Mouse (Mus musculus): ENCODE results near the gene Mrm3. TPM values are rescaled to one million over a fixed set of nuclear protein-coding genes. Genes with fewer than 3 reads are reported as not detected.

Gene Mrm3
- polyA plus RNA-seq, 1 experiment from 2014 or later = 20.4 TPM

DNA sequence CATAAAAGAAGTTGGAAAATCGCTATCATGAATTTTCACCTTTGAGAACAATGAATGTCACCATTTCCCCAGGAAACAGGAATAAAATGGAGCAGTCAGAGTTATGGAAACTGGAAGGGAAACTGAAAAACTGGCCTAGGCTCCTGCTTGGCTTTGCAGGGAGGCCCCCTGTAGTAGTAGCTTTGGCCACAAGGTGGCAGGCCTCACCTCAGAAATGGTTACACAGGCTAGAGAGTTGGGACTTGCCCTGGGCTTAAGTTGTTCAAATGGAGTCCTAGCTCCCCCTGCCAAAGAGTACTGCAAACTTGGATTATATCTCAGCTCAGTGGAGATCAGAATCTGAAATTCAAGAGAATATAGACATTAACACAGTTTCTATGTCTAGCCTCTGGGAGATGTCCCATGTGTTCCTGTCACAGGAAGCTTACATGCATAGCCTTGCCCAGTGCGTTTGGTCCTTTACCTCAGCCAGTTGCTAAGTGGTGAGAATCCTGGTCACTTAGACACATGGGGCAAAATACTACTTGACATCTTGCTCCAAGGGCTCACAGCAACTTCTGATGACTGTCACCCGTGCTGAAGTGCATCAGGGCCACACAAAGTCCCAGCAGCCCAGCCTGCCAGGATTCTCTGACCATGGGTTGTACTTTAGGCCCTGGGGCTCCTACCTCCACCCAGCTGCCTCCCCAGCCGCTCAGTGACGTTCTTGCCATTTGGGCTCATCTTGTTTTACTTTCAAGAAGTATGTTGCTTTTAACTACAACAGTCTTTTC, 9.8 kb downstream of the Mrm3 start:
- Histone ChIP-seq H3K27me3 (replicated peaks) (no peaks in the 10 kb centered on the region), H3K4me2 (no peak overlapping the region), H3K9ac (0 out of 2 replicates have a peak overlapping the region, but pooled peaks have one; percentile 48), H3K4me1 (replicated peaks) (0 out of 2 replicates have a peak, but pooled peaks cover 2% of the 10 kb centered on the region), H3K36me3 (peaks cover 49% of the 10 kb centered on the region), H3K27ac (ENCODE audit: poor library complexity, severe bottlenecking) (no peak overlapping the region), H3K4me3 (no peak overlapping the region), H3K9me3 (replicated peaks) (no peaks in the 10 kb centered on the region)
- ATAC-seq (ENCODE audit: insufficient number of reproducible peaks, low FRiP score) = peak; percentile 66; the same call in 1 of the 2 replicates
- WGBS = 44% methylated on average over 5 of the region's 5 CpGs

DNA sequence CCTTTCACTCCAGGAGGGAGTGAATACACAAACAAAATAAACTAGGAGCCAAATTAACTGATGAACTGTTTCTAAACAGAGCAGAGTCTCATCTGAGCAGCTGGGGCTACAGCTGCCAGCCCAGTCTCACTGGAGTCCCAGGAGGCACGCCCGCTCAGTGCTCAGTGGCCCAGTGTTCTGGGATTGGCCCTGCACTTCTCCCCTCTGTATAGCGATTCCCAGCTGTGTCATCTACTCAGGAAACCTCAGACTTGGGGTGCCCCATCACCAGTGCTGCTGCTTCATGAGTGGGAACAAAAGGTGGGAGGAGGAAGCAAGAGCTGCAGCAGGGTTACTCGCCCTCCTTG, 10.4 kb downstream of the Mrm3 start:
- Histone ChIP-seq H3K4me3 (no peak overlapping the region), H3K9me3 (replicated peaks) (no peaks in the 10 kb centered on the region), H3K27ac (ENCODE audit: poor library complexity, severe bottlenecking) (no peak overlapping the region), H3K9ac (no peak overlapping the region), H3K27me3 (replicated peaks) (no peaks in the 10 kb centered on the region), H3K4me1 (replicated peaks) (0 out of 2 replicates have a peak, but pooled peaks cover 2% of the 10 kb centered on the region), H3K4me2 (no peak overlapping the region), H3K36me3 (peaks cover 46% of the 10 kb centered on the region)
- no peak for ATAC-seq (ENCODE audit: insufficient number of reproducible peaks, low FRiP score)
- 76% methylated on average over 4 of the region's 4 CpGs for WGBS

DNA sequence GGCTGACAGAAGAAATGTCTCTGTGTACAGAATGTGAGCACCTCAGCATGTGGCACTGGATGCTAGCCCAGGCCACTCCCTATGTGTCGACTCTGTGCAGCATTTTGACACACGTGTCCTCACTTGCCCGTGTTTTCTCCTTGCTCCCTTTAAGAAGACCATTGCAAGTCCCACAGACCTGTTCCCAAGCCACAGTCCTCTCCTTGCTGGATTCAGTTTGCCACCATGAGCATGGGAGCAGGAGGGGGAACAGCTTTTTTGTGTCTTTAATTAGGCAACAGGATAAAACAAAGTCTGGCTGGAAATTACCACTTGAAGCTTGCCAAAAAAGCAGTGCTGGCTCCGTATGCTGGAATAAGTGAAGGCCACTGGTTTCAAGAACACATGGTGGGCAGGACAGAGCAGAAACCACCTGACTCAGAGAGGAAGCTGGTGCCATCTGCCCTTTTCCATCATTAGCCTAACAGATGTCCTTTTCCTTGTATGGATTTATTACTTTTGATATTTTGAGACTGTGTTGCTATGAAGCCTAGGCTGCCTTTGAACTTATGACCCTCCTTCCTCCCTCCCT, 12.0 kb downstream of the Mrm3 start:
- H3K9ac ChIP-seq = peak overlapping the region; percentile 16; the same call in 1 of the 2 replicates

DNA sequence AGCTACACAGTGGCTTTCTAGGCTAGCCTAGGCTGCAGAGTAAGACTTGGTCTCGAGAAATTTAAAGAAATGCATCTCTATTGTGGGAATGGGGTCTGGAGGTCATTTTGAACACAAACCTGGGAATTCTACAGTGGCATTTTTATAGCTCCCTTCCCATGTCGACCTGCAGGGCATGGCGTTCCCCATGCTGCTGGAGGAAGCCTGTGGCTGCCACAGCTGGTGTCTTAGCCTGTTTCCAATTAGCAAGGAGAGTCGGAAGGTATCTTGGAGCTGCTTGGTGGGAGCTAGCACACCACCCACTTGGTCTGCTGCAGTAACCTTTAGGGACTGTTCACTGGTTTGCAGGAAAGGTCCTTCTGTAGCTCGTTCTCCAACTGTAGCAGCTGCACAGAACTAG, 12.6 kb downstream of the Mrm3 start:
- Histone ChIP-seq H3K4me2 (no peak overlapping the region), H3K27ac (ENCODE audit: poor library complexity, severe bottlenecking) (no peak overlapping the region), H3K9ac (peak overlapping the region; percentile 16; the same call in 1 of the 2 replicates), H3K27me3 (replicated peaks) (no peaks in the 10 kb centered on the region), H3K4me1 (replicated peaks) (0 out of 2 replicates have a peak, but pooled peaks cover 2% of the 10 kb centered on the region), H3K36me3 (peaks cover 35% of the 10 kb centered on the region), H3K9me3 (replicated peaks) (no peaks in the 10 kb centered on the region), H3K4me3 (no peak overlapping the region)
- WGBS = 51% methylated on average over 5 of the region's 5 CpGs
- ATAC-seq (ENCODE audit: insufficient number of reproducible peaks, low FRiP score) = no peak

More for the DNA sequence above, 12.0 kb downstream of the Mrm3 start:
- no peak overlapping the region for H3K4me3 ChIP-seq
- 76% methylated on average over 4 of the region's 4 CpGs for WGBS
- H3K4me1 ChIP-seq (replicated peaks) = 0 out of 2 replicates have a peak, but pooled peaks cover 2% of the 10 kb centered on the region
- H3K36me3 ChIP-seq = peaks cover 35% of the 10 kb centered on the region
- no peaks in the 10 kb centered on the region for H3K9me3 ChIP-seq (replicated peaks)
- H3K27me3 ChIP-seq (replicated peaks) = no peaks in the 10 kb centered on the region
- H3K4me2 ChIP-seq = no peak overlapping the region
- no peak for ATAC-seq (ENCODE audit: insufficient number of reproducible peaks, low FRiP score)
- H3K27ac ChIP-seq (ENCODE audit: poor library complexity, severe bottlenecking) = no peak overlapping the region

DNA sequence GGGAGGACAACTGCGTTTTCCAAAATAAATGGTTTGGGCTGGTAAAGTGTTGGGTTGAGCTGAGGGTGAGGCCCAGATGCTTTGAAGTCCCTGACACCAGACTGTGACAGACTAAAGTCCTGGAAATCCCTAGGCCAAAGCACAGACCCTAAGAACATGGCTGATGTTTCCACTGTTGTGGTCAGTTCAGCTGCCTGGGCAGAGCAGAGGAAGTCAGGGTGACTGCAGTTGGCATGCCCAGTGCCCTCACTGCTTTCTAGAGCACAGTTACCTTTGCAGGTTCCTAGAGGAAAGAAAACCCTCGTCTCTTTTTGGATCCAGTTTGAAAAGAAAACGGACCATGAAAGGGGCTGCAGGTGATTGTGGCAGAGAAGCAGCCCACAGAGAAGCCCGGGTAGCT, 13.9 kb downstream of the Mrm3 start:
- H3K4me1 ChIP-seq (replicated peaks) = 0 out of 2 replicates have a peak, but pooled peaks cover 3% of the 10 kb centered on the region
- H3K27ac ChIP-seq (ENCODE audit: poor library complexity, severe bottlenecking) = no peak overlapping the region
- peaks cover 37% of the 10 kb centered on the region for H3K36me3 ChIP-seq
- H3K4me3 ChIP-seq = no peak overlapping the region
- 76% methylated on average over 4 of the region's 4 CpGs for WGBS
- ATAC-seq (ENCODE audit: insufficient number of reproducible peaks, low FRiP score) = no peak
- H3K9me3 ChIP-seq (replicated peaks) = no peaks in the 10 kb centered on the region
- H3K4me2 ChIP-seq = no peak overlapping the region
- no peak overlapping the region for H3K9ac ChIP-seq
- no peaks in the 10 kb centered on the region for H3K27me3 ChIP-seq (replicated peaks)

DNA sequence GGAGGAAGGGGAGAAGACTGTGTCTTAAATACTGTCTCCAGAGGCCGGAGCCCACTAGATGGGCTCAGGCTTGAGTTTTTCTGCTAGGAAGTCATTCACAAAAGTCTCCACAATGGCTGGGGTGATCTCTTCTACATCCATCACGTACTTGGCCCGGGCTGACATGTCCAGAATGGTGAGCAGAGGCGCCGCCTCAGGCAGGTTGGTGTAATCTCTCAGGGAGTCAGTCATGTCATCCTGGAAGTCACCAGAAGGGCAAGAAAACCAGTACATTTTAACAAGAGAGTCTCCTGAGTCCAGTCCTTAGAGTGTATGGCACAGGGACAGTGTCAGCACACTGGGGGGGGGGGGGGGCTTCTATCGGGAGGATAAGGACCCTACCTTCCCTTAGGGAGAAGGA, 15.0 kb downstream of the Mrm3 start:
- H3K27me3 ChIP-seq (replicated peaks) = no peaks in the 10 kb centered on the region; the same call in 1 of the 2 replicates
- WGBS = 79% methylated on average over 6 of the region's 6 CpGs

DNA sequence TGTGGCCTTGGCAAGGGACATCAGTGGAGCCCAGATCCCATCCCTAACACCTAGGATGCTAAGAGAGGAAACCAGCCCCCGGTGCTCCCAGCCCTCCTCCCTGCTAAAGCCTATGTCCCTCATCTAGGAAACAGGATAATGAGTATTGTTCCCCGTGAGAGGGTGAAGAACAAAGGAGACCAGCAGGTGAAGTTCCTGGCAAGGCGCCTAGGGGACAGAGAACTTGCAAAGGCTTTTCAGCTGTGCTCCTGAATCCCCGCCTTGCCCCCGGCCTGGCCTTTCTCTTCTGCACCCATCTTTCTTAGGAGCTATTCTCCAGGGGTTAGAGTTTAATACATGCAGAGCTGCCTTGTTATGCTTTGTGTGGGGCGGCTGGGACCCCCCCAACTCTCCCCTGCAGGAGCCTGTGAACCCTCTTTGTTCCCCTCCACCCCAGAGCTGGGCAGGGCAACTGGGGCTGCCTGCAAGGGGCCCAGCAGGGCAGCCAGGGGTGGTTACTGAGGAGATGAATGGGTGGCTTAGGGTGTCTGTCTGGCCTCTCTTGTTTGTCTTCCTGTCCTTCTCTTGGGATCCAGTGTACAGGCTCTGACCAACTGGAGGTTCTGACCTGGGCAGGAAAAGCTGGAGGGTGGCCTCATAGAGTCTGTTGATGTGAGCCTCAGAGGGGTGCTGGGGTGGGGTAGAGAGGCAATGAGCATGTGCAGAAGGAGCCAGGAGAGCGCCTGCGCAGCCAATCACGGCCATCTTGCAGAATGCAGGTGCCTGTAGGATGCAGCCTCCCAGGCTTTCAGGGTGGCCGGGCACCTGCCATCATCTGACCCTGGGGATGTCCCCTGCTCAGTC, 16.9 kb downstream of the Mrm3 start:
- no peaks in the 10 kb centered on the region; the same call in 1 of the 2 replicates for H3K27me3 ChIP-seq (replicated peaks)
- H3K4me1 ChIP-seq (replicated peaks) = peaks cover 15% of the 10 kb centered on the region
- no peak for ATAC-seq (ENCODE audit: insufficient number of reproducible peaks, low FRiP score)
- peaks cover 33% of the 10 kb centered on the region for H3K36me3 ChIP-seq
- no peak overlapping the region for H3K27ac ChIP-seq (ENCODE audit: poor library complexity, severe bottlenecking)
- H3K9ac ChIP-seq = no peak overlapping the region
- no peak overlapping the region for H3K4me3 ChIP-seq
- H3K4me2 ChIP-seq = no peak overlapping the region
- H3K9me3 ChIP-seq (replicated peaks) = no peaks in the 10 kb centered on the region
- 78% methylated on average over 10 of the region's 10 CpGs for WGBS

More for the DNA sequence above, 15.0 kb downstream of the Mrm3 start:
- Histone ChIP-seq H3K4me1 (replicated peaks) (peaks cover 14% of the 10 kb centered on the region), H3K4me3 (no peak overlapping the region), H3K36me3 (peaks cover 37% of the 10 kb centered on the region), H3K27ac (ENCODE audit: poor library complexity, severe bottlenecking) (no peak overlapping the region), H3K4me2 (no peak overlapping the region), H3K9ac (no peak overlapping the region), H3K9me3 (replicated peaks) (no peaks in the 10 kb centered on the region)
- ATAC-seq (ENCODE audit: insufficient number of reproducible peaks, low FRiP score) = no peak

DNA sequence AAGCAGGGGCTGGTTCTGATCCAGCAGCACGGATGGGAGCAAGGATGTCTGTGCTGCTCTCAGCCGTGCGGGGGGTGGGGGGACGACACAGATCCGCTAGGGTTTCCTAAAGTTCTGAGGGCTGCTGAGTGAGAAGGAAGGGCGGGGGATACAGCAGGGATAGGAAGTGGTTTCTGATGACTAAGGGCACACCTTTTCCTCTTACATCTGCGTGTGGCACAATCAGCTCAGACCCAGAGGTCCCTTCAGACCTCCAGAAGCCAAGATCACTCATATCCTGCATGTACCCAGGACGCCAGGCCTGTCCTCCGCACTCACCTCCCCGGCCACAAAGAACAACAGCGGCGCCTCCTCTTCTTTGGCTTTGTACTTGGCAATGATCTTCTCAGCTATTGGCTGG, 17.7 kb downstream of the Mrm3 start:
- Histone ChIP-seq H3K27me3 (replicated peaks) (no peaks in the 10 kb centered on the region; the same call in 1 of the 2 replicates), H3K4me3 (no peak overlapping the region), H3K4me1 (replicated peaks) (peaks cover 13% of the 10 kb centered on the region), H3K27ac (ENCODE audit: poor library complexity, severe bottlenecking) (no peak overlapping the region), H3K36me3 (peaks cover 32% of the 10 kb centered on the region), H3K9ac (no peak overlapping the region), H3K9me3 (replicated peaks) (no peaks in the 10 kb centered on the region), H3K4me2 (no peak overlapping the region)
- ATAC-seq (ENCODE audit: insufficient number of reproducible peaks, low FRiP score) = 0 out of 2 replicates have a peak, but pooled peaks have one; percentile 20
- 60% methylated on average over 12 of the region's 12 CpGs for WGBS

DNA sequence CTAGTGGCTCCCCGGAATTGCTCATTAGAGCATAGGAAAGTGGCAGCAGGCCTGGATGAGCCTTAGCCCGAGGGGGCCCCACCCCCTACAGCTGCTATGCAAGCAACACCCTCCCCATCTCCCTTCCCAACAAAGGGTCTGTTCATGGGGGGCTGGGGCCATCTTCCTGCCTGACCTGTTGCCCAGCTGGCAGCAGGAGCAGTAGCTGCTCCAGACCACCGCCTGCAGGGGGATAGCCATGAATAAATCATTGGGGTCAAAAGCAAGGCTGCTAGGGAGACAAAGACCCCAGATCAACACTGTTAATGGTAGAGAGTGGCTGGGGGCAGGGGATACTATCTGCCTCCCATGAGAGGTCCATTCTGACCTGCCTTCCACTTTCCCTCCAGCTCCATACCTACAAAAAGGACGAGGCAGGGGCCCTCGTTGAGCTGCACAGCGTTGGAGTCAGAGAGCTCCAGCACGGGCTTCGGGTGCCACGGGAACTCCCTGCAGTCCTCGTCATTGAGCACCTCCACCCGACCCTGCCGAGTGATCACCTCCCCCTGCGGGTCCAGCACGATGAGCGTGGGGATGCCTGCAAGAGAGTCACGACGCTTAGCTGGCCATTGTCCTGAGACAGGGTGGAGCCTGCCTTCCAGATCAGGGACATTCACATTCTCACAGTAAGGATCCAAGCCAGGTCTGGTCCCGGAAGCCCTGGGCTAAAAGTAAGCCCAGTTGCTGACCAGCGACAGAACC, 19.3 kb downstream of the Mrm3 start:
- peaks cover 17% of the 10 kb centered on the region for H3K4me1 ChIP-seq (replicated peaks)
- H3K4me3 ChIP-seq = no peak overlapping the region
- peak overlapping the region; percentile 14; the same call in 1 of the 2 replicates for H3K4me2 ChIP-seq
- peaks cover 27% of the 10 kb centered on the region for H3K36me3 ChIP-seq
- H3K27ac ChIP-seq (ENCODE audit: poor library complexity, severe bottlenecking) = no peak overlapping the region
- no peak overlapping the region for H3K9ac ChIP-seq
- WGBS = 19% methylated on average over 19 of the region's 19 CpGs
- ATAC-seq (ENCODE audit: insufficient number of reproducible peaks, low FRiP score) = no peak
- H3K9me3 ChIP-seq (replicated peaks) = no peaks in the 10 kb centered on the region
- H3K27me3 ChIP-seq (replicated peaks) = no peaks in the 10 kb centered on the region; the same call in 1 of the 2 replicates

DNA sequence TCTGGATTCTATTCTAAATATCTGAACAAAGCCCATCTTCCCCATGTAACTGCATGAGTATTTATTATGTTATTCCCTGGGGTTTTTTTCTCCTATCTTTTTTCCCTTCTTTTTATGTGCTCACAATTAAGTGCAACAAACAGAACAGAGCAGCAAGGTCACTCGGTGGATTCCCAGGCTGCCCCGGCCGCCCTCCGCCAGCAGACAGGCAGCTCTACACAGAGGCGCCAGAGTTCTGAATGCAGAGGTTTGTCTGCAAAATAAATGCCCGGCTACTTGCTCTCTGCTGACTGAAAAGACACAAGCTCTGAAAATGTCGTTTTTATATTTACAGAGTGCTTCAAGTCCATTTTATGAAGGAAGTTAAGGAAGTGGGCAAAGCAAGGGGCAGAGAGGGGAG, 24.0 kb downstream of the Mrm3 start:
- H3K4me1 ChIP-seq (replicated peaks) = peaks cover 21% of the 10 kb centered on the region
- WGBS = 64% methylated on average over 7 of the region's 7 CpGs
- H3K27ac ChIP-seq (ENCODE audit: poor library complexity, severe bottlenecking) = no peak overlapping the region
- H3K9ac ChIP-seq = no peak overlapping the region
- no peak for ATAC-seq (ENCODE audit: insufficient number of reproducible peaks, low FRiP score)
- H3K9me3 ChIP-seq (replicated peaks) = no peaks in the 10 kb centered on the region
- peaks cover 20% of the 10 kb centered on the region for H3K36me3 ChIP-seq
- H3K4me2 ChIP-seq = no peak overlapping the region
- H3K27me3 ChIP-seq (replicated peaks) = no peaks in the 10 kb centered on the region; the same call in 1 of the 2 replicates
- H3K4me3 ChIP-seq = no peak overlapping the region
